Mouse (Mus musculus) myocyte (in vitro differentiated cells): ENCODE results near the gene Gtf2h1. TPM values are rescaled to one million over a fixed set of nuclear protein-coding genes. Genes with fewer than 3 reads are reported as not detected.
A peak's percentile ranks its signal among the peaks of the same experiment; 100 is the strongest.
"Not testable (repeated sequence)": the region's sequence is repeated elsewhere in the genome, so short reads cannot be mapped to it uniquely, and the experiment has no call there.

ENCODE experiments used
- H3K27me3 ChIP-seq: one replicate; pipeline ENCODE4 v1.6.1; 2011; ENCODE audit not compliant: control insufficient read depth, insufficient read depth, insufficient read length
- H3K36me3 ChIP-seq: one replicate; pipeline ENCODE4 v1.6.1; 2011; ENCODE audit not compliant: control insufficient read depth, insufficient read depth
- H3K4me2 ChIP-seq: one replicate; pipeline ENCODE4 v1.6.1; 2011; ENCODE audit warnings: low read depth, control low read depth
- H3K4me3 ChIP-seq: one replicate; pipeline ENCODE4 v1.5.1; 2011; ENCODE audit warnings: mild to moderate bottlenecking, control low read depth, moderate library complexity
- H3K79me2 ChIP-seq: one replicate; pipeline ENCODE4 v1.6.1; 2011; ENCODE audit not compliant: control insufficient read depth, insufficient read depth
- H3ac ChIP-seq: one replicate; pipeline ENCODE4 v1.6.1; 2011; ENCODE audit not compliant: control insufficient read depth, insufficient read length
- CEBPB ChIP-seq: IDR thresholded peaks from 2 replicates; pipeline ENCODE4 v1.6.1; 2011; ENCODE audit warnings: mild to moderate bottlenecking, moderate library complexity; ENCODE audit not compliant: poor library complexity, insufficient read depth, severe bottlenecking
- E2F4 ChIP-seq: IDR thresholded peaks from one replicate; pipeline ENCODE4 v1.6.1; 2011; ENCODE audit warnings: mild to moderate bottlenecking, control low read depth, moderate library complexity; ENCODE audit not compliant: insufficient read depth
- MAX ChIP-seq: IDR thresholded peaks from one replicate; pipeline ENCODE4 v1.6.1; 2011; ENCODE audit warnings: low read depth, mild to moderate bottlenecking, control low read depth
- MYOD1 ChIP-seq, 3 experiments: IDR thresholded peaks; one replicate each; pipeline ENCODE4 v1.6.1; 2011; ENCODE audit warnings: control low read depth in 2 of 3, low read depth in 2 of 3, mild to moderate bottlenecking in 2 of 3, moderate library complexity in 1 of 3; ENCODE audit not compliant: insufficient read length in 2 of 3, control insufficient read depth in 1 of 3
- MYOG ChIP-seq, 3 experiments: IDR thresholded peaks; one replicate each; pipeline ENCODE4 v1.6.1; 2011; ENCODE audit warnings: control low read depth in 2 of 3, low read depth in 2 of 3, mild to moderate bottlenecking in 2 of 3; ENCODE audit not compliant: insufficient read length in 2 of 3, control insufficient read depth in 1 of 3, insufficient read depth in 1 of 3
- POLR2A ChIP-seq: IDR thresholded peaks from one replicate; pipeline ENCODE4 v1.6.1; 2011; ENCODE audit warnings: low read depth, mild to moderate bottlenecking, control low read depth, moderate library complexity; ENCODE audit not compliant: insufficient read length
- POLR2AphosphoS2 ChIP-seq: IDR thresholded peaks from one replicate; pipeline ENCODE4 v1.6.1; 2011; ENCODE audit warnings: low read depth, control low read depth; ENCODE audit not compliant: insufficient read length
- REST ChIP-seq: IDR thresholded peaks from one replicate; pipeline ENCODE4 v1.6.1; 2011; ENCODE audit warnings: mild to moderate bottlenecking, control low read depth, moderate library complexity; ENCODE audit not compliant: insufficient read depth, insufficient read length
- SRF ChIP-seq: IDR thresholded peaks from one replicate; pipeline ENCODE4 v1.6.1; 2011; ENCODE audit warnings: low read depth; ENCODE audit not compliant: control insufficient read depth, insufficient read length
- TCF12 ChIP-seq: IDR thresholded peaks from one replicate; pipeline ENCODE4 v1.6.1; 2011; ENCODE audit warnings: mild to moderate bottlenecking, control low read depth; ENCODE audit not compliant: poor library complexity, insufficient read depth, severe bottlenecking
- TCF3 ChIP-seq: IDR thresholded peaks from one replicate; pipeline ENCODE4 v1.6.1; 2011; ENCODE audit warnings: low read depth, control low read depth; ENCODE audit not compliant: insufficient read length
- USF1 ChIP-seq: IDR thresholded peaks from one replicate; pipeline ENCODE4 v1.6.1; 2011; ENCODE audit warnings: low read depth, mild to moderate bottlenecking, control low read depth, moderate library complexity
- polyA plus RNA-seq: library from polyadenylated mRNA; unstranded; fragments of >200 nt; fragmentation: generic; extraction: Trizol; gene quantifications from one replicate; pipeline ENCODE4 v1.2.1, GENCODE M21; 2012; ENCODE audit warnings: missing spikeins

The Gtf2h1 gene
- polyA plus RNA-seq, 1 experiment, result 18.0 TPM

DNA sequence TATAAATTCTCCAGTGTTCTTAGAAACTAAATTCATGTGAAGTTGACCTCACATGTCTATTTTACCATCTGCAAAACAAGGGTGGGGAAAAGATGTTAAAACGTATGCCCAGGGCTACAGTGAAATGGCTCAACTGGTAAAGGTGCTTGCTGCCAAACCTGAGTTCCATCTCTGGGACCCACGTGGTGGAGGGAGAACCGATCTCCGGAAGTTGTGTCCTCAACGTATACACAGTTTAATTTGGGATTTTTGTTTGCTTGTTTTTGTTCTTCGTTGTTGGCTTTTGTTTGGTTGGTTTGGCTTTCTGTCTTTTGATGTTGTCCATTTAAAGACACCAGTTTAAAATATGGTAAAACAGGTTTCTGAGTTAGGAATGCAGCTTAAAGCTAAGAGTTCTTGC is 876 bp downstream of the Gtf2h1 start:
- H3K36me3 ChIP-seq, result peaks cover 12% of the 10 kb centered on the region
- H3K27me3 ChIP-seq, result no peaks in the 10 kb centered on the region
- H3K79me2 ChIP-seq, result peaks cover 65% of the 10 kb centered on the region
- peak overlapping the region; percentile 85 for H3ac ChIP-seq
- peak overlapping the region; percentile 80 for H3K4me3 ChIP-seq
- peak overlapping the region; percentile 83 for H3K4me2 ChIP-seq
- no peak for TF ChIP-seq CEBPB
- no peak for TF ChIP-seq E2F4
- TF ChIP-seq USF1, result no peak

DNA sequence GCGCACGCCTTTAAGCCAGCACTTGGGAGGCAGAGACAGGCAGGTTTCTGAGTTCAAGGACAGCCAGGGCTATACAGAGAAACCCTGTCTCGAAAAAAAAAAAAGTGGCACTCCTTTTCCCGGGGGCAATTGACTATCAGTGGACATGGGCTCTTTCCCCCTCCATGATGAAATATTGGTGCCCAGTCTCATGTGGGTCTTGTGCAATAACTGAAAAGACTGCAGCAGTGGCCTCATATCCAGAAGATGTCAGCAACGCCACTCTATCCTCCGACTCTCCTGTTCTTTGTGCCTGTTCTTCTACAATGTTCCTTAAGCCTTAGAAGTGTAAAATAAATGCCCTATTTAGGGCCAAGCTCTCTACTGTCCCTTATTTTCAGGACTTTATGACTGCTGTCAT is 14.4 kb downstream of the Gtf2h1 start:
- no peak overlapping the region for H3K4me3 ChIP-seq
- no peaks in the 10 kb centered on the region for H3K79me2 ChIP-seq
- H3K36me3 ChIP-seq, result peaks cover 65% of the 10 kb centered on the region
- TF ChIP-seq SRF (no peak), MYOD1 (IDR thresholded peaks at IDR 0.05; ENCODE audit: control insufficient read depth in 1 of 3, insufficient read length in 2 of 3, low read depth in 2 of 3) (no peak), CEBPB (no peak), E2F4 (no peak), USF1 (no peak), TCF12 (no peak), REST (no peak), POLR2AphosphoS2 (no peak), TCF3 (no peak), POLR2A (no peak), MAX (no peak), MYOG (IDR thresholded peaks at IDR 0.05; ENCODE audit: control insufficient read depth in 1 of 3, insufficient read depth in 1 of 3, insufficient read length in 2 of 3, low read depth in 2 of 3) (no peak)
- H3ac ChIP-seq, result no peak overlapping the region
- H3K4me2 ChIP-seq, result no peak overlapping the region
- H3K27me3 ChIP-seq, result no peaks in the 10 kb centered on the region

DNA sequence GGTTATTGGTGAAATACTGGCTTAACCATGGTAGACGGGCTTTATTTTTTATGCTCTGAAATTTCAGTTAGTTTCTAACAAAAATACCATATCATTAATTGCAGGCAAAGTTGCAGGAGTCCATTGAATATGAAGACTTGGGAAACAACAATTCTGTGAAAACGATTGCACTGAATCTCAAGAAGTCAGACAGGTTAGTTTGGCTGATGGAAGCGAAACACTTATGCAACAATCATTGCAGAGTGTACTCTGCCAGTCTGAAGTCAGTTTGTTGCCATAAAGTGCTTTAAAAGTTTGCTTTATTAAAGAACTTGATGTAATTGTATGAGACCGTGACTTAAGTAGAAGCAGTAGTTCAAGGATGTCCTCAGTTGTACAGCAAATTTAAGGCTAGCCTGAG is 18.1 kb downstream of the Gtf2h1 start:
- Histone ChIP-seq H3K36me3 (peaks cover 72% of the 10 kb centered on the region), H3K4me3 (no peak overlapping the region), H3ac (no peak overlapping the region), H3K27me3 (no peaks in the 10 kb centered on the region), H3K4me2 (no peak overlapping the region), H3K79me2 (no peaks in the 10 kb centered on the region)
- TF ChIP-seq SRF (no peak), MYOG (IDR thresholded peaks at IDR 0.05; ENCODE audit: control insufficient read depth in 1 of 3, insufficient read depth in 1 of 3, insufficient read length in 2 of 3, low read depth in 2 of 3) (no peak), MYOD1 (IDR thresholded peaks at IDR 0.05; ENCODE audit: control insufficient read depth in 1 of 3, insufficient read length in 2 of 3, low read depth in 2 of 3) (no peak), POLR2AphosphoS2 (no peak), TCF3 (no peak), E2F4 (no peak), USF1 (no peak), POLR2A (no peak)

DNA sequence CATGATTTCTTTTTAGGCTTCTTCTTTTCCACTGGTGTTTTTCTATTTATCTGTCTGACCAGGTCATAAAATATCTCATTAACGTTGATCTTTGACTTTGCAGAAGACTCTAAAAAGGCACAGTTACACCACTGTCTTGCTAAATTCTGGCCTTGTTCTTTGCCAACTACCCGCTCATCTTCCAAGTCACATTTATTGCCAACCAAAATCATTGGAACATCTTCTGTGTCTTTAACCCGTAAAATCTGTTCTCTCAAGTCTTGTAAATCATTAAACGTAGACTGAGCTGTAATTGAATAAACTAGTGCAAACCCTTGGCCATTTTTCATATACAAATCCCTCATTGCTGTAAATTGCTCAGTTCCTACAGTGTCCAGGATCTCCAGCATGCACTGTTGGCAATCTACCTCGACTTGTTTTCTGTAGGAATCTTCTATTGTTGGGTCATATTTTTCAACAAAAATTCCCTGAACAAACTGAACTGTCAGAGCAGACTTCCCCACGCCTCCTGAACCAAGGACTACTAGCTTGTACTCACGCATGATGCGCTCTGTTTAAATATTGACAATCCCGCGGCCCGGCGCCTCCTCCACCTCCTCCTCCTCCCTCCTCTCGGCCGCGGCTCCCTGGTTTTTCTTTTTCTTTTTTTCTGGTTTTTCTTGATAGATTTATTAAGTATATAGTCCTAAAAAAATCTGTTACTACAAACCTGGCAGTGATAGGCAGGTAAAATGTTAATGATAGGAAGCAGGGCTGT is 25.2 kb downstream of the Gtf2h1 start:
- not testable (repeated sequence) for H3ac ChIP-seq, H3K27me3 ChIP-seq, H3K4me2 ChIP-seq, H3K4me3 ChIP-seq, H3K79me2 ChIP-seq
- peaks cover 44% of the 10 kb centered on the region for H3K36me3 ChIP-seq

DNA sequence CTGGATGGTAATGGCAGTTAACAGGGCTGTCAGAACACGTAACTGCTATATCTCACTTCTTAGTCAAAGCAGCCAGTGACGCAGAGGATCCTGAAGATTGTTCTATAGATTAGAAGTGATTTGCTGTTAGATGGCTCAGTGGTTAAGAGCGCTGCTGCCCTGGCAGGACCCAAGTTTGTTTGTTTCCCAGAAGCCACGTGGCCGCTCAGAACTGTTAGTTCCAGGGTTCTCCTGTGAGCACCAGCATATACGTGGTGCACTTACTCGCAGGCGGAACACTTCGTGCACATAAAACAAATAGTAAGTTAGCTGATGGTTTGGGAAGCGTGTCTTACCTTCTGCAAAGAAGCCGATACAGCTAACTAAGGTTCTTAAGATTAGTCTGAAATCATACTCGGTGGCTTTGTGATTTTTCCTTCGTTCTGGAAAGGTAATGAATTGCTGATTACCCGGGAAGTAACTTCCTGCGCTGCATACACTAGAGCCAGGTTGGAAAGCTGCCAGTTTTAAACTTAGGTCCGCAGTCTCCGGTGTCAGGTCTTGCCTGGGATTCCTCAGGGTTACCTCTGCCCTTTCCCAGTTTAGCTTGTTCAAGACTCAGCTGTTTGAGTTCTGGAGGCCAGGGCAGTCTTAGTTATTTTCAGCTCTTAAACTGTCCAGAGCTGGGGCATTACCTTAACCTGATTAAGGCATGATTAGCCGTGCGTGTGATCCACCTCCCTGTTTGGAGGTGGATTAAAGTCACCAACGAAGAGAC is 31.3 kb downstream of the Gtf2h1 start:
- Histone ChIP-seq H3K4me3 (no peak overlapping the region), H3K4me2 (no peak overlapping the region)
- no peak for TF ChIP-seq USF1

More for the DNA sequence above, 31.3 kb downstream of the Gtf2h1 start:
- Histone ChIP-seq H3K36me3 (peaks cover 4% of the 10 kb centered on the region), H3K27me3 (no peaks in the 10 kb centered on the region), H3K79me2 (no peaks in the 10 kb centered on the region), H3ac (no peak overlapping the region)
